Mouse (Mus musculus) heart, adult 2 months (tissue): ENCODE measurements at regions not wholly inside any gene's neighbourhood (a gene's known extent, or its start where the extent isn't known, plus 50 kb on each side); places are given as distances from the start of the nearest gene placed in this dataset.

Source experiments
- DNase-seq, 2 experiments: peaks; one replicate each; pipeline ENCODE4 v3.0.0; 2021
- H3K27ac ChIP-seq: fragments of 200-600 bp; 2 replicates; pipeline ENCODE4 v1.8.1; 2022
- H3K27me3 ChIP-seq: fragments of 200-500 bp; 2 replicates; pipeline ENCODE4 v1.6.1; 2012; ENCODE audit warnings: mild to moderate bottlenecking, low read length, inconsistent platforms, mixed read lengths; ENCODE audit not compliant: control insufficient read depth, insufficient read depth
- H3K36me3 ChIP-seq: fragments of 200-500 bp; 2 replicates; pipeline ENCODE4 v1.6.1; 2012; ENCODE audit warnings: low read length, inconsistent platforms; ENCODE audit not compliant: control insufficient read depth, insufficient read depth
- H3K4me1 ChIP-seq: fragments of 200-500 bp; 2 replicates; pipeline ENCODE4 v1.6.1; 2011; ENCODE audit warnings: low read length; ENCODE audit not compliant: control insufficient read depth, insufficient read depth
- H3K4me3 ChIP-seq: fragments of 200-600 bp; 2 replicates; pipeline ENCODE4 v1.8.1; 2022
- H3K79me2 ChIP-seq: fragments of 200-500 bp; replicated peaks from 2 replicates; pipeline ENCODE4 v1.6.1; 2012; ENCODE audit warnings: mild to moderate bottlenecking, inconsistent platforms, low read length, moderate library complexity, mixed read lengths; ENCODE audit not compliant: control insufficient read depth, insufficient read depth
- H3K9ac ChIP-seq: fragments of 200-500 bp; 2 replicates; pipeline ENCODE4 v1.6.1; 2012; ENCODE audit warnings: low read depth, mild to moderate bottlenecking, control low read depth, inconsistent platforms, low read length, mixed read lengths
- CTCF ChIP-seq: fragments of 200-600 bp; IDR thresholded peaks from 2 replicates; pipeline ENCODE4 v1.8.1; 2022; ENCODE audit warnings: antibody characterized with exemption, mild to moderate bottlenecking, moderate library complexity
- EP300 ChIP-seq: fragments of 200-500 bp; IDR thresholded peaks from 2 replicates; pipeline ENCODE4 v1.6.1; 2011; ENCODE audit warnings: low read depth, low read length, control low read depth; ENCODE audit not compliant: insufficient read depth
- POLR2A ChIP-seq: fragments of 200-500 bp; IDR thresholded peaks from 2 replicates; pipeline ENCODE4 v1.6.1; 2011; ENCODE audit warnings: mild to moderate bottlenecking, low read depth, low read length, control low read depth; ENCODE audit not compliant: insufficient read depth
- WGBS: fragments of 180-500 bp; shearing (Covaris S2); methylation state at CpG from one replicate; pipeline ENCODE4 v1.1.7; 2018; 5-methylcytosine and 5-hydroxymethylcytosine counted together
- intact Hi-C: fragments of 180-260 bp; cut with DNase I; formaldehyde crosslinking; loops from one replicate; pipeline ENCODE4 v1.15.1; 2025

DNA sequence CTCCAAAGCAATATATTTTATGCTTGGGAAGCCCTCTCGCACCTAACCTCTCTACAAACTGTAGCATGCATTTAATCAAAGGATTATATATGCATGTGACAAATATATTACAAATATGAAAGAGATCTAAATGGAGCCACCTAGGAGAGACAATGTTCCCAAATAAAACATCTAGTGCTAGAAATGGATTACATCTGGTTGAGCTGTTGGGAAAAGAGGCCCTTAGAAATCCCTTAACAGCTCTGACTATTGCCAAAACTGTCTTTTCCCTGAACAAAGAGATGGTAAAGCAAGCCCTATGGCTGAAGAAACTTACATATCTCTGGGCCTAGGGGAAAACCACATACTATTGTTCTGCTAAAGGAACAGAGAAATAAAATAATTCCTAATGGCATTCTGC lies 369.8 kb upstream of the Map3k7 start:
- H3K36me3 ChIP-seq, result no peaks in the 10 kb centered on the region
- H3K4me3 ChIP-seq, result no peak overlapping the region
- no peaks in the 10 kb centered on the region for H3K79me2 ChIP-seq
- 97% methylated on average over 1 of the region's 1 CpGs for WGBS
- no peak for TF ChIP-seq CTCF
- TF ChIP-seq POLR2A, result no peak
- no peak for TF ChIP-seq EP300
- intact Hi-C loops, result no loop called here
- H3K27ac ChIP-seq, result no peak overlapping the region
- no peaks in the 10 kb centered on the region for H3K27me3 ChIP-seq
- no peak overlapping the region for H3K9ac ChIP-seq
- DNase-seq, result no peak
- H3K4me1 ChIP-seq, result no peaks in the 10 kb centered on the region

DNA sequence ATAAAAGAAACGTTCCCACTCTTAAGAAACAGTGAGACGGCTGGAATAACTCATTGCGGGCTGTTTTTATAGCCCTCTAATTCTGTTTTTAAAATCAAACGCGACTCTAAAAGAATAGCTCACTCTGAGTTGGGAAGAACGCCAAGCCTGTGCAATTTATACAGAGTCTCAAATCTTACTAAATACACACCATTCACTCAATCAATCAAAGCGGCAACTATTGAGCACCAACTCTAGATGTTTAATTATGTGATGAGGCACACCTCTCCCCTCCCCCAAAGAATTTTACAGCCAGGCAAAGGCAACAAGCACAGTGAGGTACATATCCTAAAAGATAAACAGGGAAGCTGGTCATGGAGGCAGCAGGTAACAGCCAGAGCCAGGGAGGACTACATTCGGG lies 362.4 kb upstream of the Map3k7 start:
- Histone ChIP-seq H3K9ac (no peak overlapping the region), H3K4me3 (no peak overlapping the region), H3K79me2 (no peaks in the 10 kb centered on the region), H3K27me3 (no peaks in the 10 kb centered on the region), H3K36me3 (no peaks in the 10 kb centered on the region), H3K4me1 (no peaks in the 10 kb centered on the region), H3K27ac (no peak overlapping the region)
- intact Hi-C loops, result no loop called here
- 61% methylated on average over 8 of the region's 8 CpGs for WGBS
- no peak for DNase-seq
- no peak for TF ChIP-seq EP300
- no peak for TF ChIP-seq CTCF
- TF ChIP-seq POLR2A, result no peak

DNA sequence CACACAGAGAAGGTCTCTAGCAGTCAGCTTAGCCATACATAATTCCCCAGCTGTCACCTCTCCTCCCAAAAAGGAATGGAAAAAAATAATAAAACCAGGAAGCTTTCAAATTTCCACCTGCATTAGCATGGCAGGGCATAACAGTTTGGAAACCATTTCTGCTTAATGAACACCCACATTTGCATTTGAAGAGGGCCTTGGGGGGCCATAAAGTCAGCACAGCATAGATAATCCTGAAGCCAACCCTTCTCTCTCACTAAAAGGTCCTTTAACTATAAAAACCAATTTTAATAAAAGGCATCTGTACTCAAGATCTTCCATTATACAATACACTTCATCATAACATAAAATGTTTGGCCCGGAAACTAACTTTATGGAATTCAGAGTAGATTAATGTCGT lies 360.1 kb upstream of the Map3k7 start:
- no peaks in the 10 kb centered on the region for H3K36me3 ChIP-seq

DNA sequence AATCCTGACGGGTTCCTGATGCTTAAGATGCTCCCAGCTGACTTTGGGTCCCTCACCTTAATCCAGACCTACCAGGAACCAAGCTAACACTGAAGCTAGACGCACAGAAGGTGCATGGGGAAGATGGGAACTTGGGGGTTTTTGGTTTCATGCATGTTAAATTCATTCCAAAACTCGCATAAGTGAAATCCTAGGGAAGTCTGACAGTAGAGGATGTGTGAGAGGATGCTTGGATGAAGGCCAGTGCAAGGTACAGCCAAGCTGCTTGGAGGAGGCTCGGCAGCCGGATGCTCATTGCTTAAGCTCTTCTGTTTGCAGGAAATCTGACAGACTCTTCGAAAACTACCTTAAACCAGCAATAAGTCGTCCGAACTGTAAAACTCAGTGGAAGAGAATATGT lies 355.1 kb upstream of the Map3k7 start:
- no peak overlapping the region for H3K4me3 ChIP-seq
- H3K4me1 ChIP-seq, result no peaks in the 10 kb centered on the region
- no peaks in the 10 kb centered on the region for H3K79me2 ChIP-seq
- H3K36me3 ChIP-seq, result no peaks in the 10 kb centered on the region
- DNase-seq, result no peak
- H3K9ac ChIP-seq, result no peak overlapping the region
- 62% methylated on average over 8 of the region's 8 CpGs for WGBS
- intact Hi-C loops, result no loop called here
- no peak overlapping the region for H3K27ac ChIP-seq
- TF ChIP-seq CTCF (no peak), POLR2A (no peak), EP300 (no peak)
- H3K27me3 ChIP-seq, result no peaks in the 10 kb centered on the region

More for the DNA sequence above, 360.1 kb upstream of the Map3k7 start:
- H3K4me3 ChIP-seq, result no peak overlapping the region
- TF ChIP-seq EP300 (no peak), POLR2A (no peak), CTCF (no peak)
- WGBS, result 94% methylated on average over 2 of the region's 2 CpGs
- H3K79me2 ChIP-seq, result no peaks in the 10 kb centered on the region
- H3K4me1 ChIP-seq, result no peaks in the 10 kb centered on the region
- intact Hi-C loops, result no loop called here
- no peak for DNase-seq
- H3K27me3 ChIP-seq, result no peaks in the 10 kb centered on the region
- no peak overlapping the region for H3K27ac ChIP-seq
- no peak overlapping the region for H3K9ac ChIP-seq

DNA sequence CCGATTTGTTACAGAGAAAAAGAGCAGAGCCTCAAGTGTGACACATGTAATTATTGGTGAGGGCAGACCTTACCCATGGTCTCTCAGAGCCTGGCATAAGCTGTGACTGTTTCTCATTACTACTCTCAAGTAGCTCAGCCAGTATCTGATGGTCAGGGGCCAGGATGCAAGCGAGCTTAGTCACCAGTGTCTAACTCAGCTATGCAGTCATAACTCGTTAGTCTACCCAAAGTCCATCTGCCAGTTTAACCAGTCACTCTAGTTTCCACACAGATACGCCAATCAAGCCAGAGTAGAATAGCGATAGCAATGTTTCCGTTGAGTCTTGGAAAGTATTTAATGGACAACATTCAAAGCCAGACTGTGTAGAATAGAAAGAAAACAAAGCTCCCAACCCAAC lies 354.3 kb upstream of the Map3k7 start:
- intact Hi-C loops, result no loop called here
- Histone ChIP-seq H3K27me3 (no peaks in the 10 kb centered on the region), H3K27ac (no peak overlapping the region), H3K4me1 (no peaks in the 10 kb centered on the region), H3K4me3 (no peak overlapping the region), H3K79me2 (no peaks in the 10 kb centered on the region), H3K36me3 (no peaks in the 10 kb centered on the region), H3K9ac (no peak overlapping the region)
- TF ChIP-seq CTCF (no peak), EP300 (no peak), POLR2A (no peak)
- DNase-seq, result no peak
- 63% methylated on average over 6 of the region's 6 CpGs for WGBS

DNA sequence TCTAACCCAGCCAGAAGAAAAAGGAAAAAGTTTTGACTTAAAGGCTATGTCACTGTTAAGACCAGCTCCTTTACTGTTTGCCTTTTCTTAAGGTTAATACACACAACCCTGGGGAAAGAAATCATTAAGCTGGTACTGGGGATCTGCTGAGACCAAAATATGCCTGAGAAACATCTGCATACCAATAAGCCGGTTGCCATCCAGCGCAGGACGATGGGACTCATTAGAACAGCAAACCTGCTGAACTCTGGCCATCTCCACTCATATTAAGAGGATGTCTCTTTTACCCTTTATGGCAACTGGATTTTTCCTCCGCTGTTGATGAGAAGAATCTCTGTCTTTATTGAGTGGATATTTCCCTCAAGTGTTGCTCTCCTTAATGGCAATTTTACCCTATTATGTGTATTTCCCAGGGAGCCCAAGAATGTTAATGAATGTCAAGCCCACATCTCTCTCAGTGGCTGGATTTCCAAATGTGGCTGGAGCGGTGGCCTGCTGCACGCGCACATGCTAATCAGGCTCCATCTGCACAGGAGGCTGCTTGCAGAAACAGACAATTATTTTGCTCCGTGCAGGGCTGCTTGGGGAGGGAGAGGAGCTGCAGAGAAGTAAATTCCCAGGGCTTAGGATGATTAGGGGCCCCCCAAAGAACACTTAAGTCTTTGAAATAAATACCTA lies 351.6 kb upstream of the Map3k7 start:
- intact Hi-C loops, result no loop called here
- H3K4me3 ChIP-seq, result no peak overlapping the region
- H3K27me3 ChIP-seq, result no peaks in the 10 kb centered on the region
- H3K79me2 ChIP-seq, result no peaks in the 10 kb centered on the region
- TF ChIP-seq EP300 (no peak), POLR2A (no peak)
- 76% methylated on average over 8 of the region's 8 CpGs for WGBS
- DNase-seq, result no peak
- H3K4me1 ChIP-seq, result no peaks in the 10 kb centered on the region
- no peak overlapping the region for H3K9ac ChIP-seq
- H3K36me3 ChIP-seq, result no peaks in the 10 kb centered on the region
- no peak overlapping the region for H3K27ac ChIP-seq
